Mouse (Mus musculus): Measurements from ENCODE around the gene Gm10639. TPM values are rescaled to one million over a fixed set of nuclear protein-coding genes. Genes with fewer than 3 reads are reported as not detected.
"Not testable (repeated sequence)": the region's sequence is repeated elsewhere in the genome, so short reads cannot be mapped to it uniquely, and the experiment has no call there.

The Gm10639 gene
- polyA plus RNA-seq, 1 experiment from 2014 or later: not detected

DNA sequence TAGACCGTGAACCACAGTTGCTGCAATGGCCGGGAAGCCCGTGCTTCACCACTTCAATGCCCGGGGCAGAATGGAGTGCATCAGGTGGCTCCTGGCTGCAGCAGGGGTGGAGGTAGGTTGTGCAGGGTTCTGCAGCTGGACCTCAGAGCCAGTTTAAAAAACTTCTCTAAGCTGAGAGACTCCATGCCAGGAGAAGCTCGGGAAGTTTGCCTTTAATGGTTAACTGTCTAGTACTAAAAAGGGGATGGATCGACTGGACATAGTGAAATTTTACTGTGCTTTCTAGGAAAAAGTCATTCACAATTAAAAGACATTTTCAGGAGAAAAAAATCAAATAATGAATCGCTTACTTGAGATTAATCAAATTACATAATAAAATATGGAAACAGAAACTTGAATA, 5.1 kb downstream of the Gm10639 start:
- not testable (repeated sequence) for H3K27ac ChIP-seq (ENCODE audit: low read depth, low read length); H3K4me1 ChIP-seq (ENCODE audit: control insufficient read depth, insufficient read depth, low read length); H3K27me3 ChIP-seq (ENCODE audit: control insufficient read depth, insufficient read depth, low read length); H3K36me3 ChIP-seq (ENCODE audit: control insufficient read depth, insufficient read depth, low read length); H3K9ac ChIP-seq (replicated peaks; ENCODE audit: low read depth, low read length); H3K4me3 ChIP-seq (ENCODE audit: low read depth, low read length); H3K9me3 ChIP-seq (ENCODE audit: control insufficient read depth, low read length); ATAC-seq (ENCODE audit: low read depth); H3K4me2 ChIP-seq (ENCODE audit: low read depth, low read length)
- WGBS: 77% methylated on average over 5 of the region's 7 CpGs

DNA sequence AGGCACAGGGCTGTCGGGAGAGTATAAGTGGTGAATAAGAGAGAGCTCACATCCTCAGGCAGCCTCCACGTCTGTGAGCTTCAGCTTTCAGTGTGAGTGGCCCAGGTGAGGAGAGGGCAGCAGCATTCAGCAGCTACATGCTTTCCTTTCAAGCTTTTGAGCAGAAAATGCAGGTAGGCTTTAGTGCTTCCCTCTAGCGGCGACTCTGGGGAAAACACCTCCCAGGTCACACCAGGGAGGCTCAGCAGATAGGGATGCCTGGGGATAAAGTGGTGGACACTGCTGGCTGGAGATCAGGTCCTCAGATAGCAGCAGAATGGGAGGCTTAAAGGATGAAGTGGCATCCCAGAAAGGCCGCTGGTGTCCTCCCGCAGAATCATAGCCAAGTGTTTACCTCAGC, 6.4 kb downstream of the Gm10639 start:
- peak; percentile 63 for ATAC-seq (ENCODE audit: low read depth)
- not testable (repeated sequence) for H3K4me3 ChIP-seq (ENCODE audit: low read depth, low read length); H3K4me1 ChIP-seq (ENCODE audit: control insufficient read depth, insufficient read depth, low read length); H3K27ac ChIP-seq (ENCODE audit: low read depth, low read length); H3K36me3 ChIP-seq (ENCODE audit: control insufficient read depth, insufficient read depth, low read length); H3K9me3 ChIP-seq (ENCODE audit: control insufficient read depth, low read length); H3K9ac ChIP-seq (replicated peaks; ENCODE audit: low read depth, low read length); H3K4me2 ChIP-seq (ENCODE audit: low read depth, low read length); H3K27me3 ChIP-seq (ENCODE audit: control insufficient read depth, insufficient read depth, low read length)
- WGBS: 20% methylated on average over 6 of the region's 6 CpGs

- no peak overlapping the region for H3K4me2 ChIP-seq (ENCODE audit: low read depth, low read length)
- H3K9me3 ChIP-seq (ENCODE audit: control insufficient read depth, low read length): no peaks in the 10 kb centered on the region
- no peak overlapping the region for H3K4me3 ChIP-seq (ENCODE audit: low read depth, low read length)
- H3K27me3 ChIP-seq (ENCODE audit: control insufficient read depth, insufficient read depth, low read length): no peaks in the 10 kb centered on the region
- 88% methylated on average over 1 of the region's 1 CpGs for WGBS
- no peak overlapping the region for H3K9ac ChIP-seq (replicated peaks; ENCODE audit: low read depth, low read length)
- no peaks in the 10 kb centered on the region for H3K4me1 ChIP-seq (ENCODE audit: control insufficient read depth, insufficient read depth, low read length)
- no peaks in the 10 kb centered on the region for H3K36me3 ChIP-seq (ENCODE audit: control insufficient read depth, insufficient read depth, low read length)
- no peak overlapping the region for H3K27ac ChIP-seq (ENCODE audit: low read depth, low read length)
- ATAC-seq (ENCODE audit: low read depth): no peak
Observed at GRCm38 (mm10) chr9:78298232-78298631, 8.5 kb downstream of the Gm10639 start.

DNA sequence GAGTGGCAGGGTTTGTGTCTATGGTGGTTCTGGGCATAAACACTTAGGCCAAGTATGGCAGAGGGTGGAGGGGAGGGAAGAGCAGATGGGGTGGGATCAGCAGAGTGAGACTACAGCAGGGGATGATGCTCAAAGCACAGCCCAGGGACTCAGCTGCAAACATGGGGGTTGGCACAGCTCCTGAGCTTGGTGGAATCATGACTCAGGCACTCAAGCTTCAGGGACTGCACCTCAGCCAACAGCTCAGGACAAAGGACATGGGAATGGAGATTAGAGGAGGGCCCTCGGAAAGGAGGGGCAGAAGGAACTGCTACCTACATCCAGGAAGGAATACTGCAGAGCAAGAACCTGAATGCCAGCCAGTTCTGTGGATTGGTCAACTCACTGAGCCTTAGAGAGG, 9.4 kb downstream of the Gm10639 start:
- not testable (repeated sequence) for H3K9me3 ChIP-seq (ENCODE audit: control insufficient read depth, low read length); H3K27ac ChIP-seq (ENCODE audit: low read depth, low read length); H3K27me3 ChIP-seq (ENCODE audit: control insufficient read depth, insufficient read depth, low read length); H3K4me3 ChIP-seq (ENCODE audit: low read depth, low read length); H3K4me2 ChIP-seq (ENCODE audit: low read depth, low read length); H3K4me1 ChIP-seq (ENCODE audit: control insufficient read depth, insufficient read depth, low read length); ATAC-seq (ENCODE audit: low read depth); H3K9ac ChIP-seq (replicated peaks; ENCODE audit: low read depth, low read length); H3K36me3 ChIP-seq (ENCODE audit: control insufficient read depth, insufficient read depth, low read length)
- WGBS: 67% methylated on average over 1 of the region's 1 CpGs

- not testable (repeated sequence) for H3K4me1 ChIP-seq (ENCODE audit: control insufficient read depth, insufficient read depth, low read length); H3K9ac ChIP-seq (replicated peaks; ENCODE audit: low read depth, low read length); H3K4me2 ChIP-seq (ENCODE audit: low read depth, low read length); H3K4me3 ChIP-seq (ENCODE audit: low read depth, low read length); H3K27ac ChIP-seq (ENCODE audit: low read depth, low read length); ATAC-seq (ENCODE audit: low read depth); H3K9me3 ChIP-seq (ENCODE audit: control insufficient read depth, low read length); H3K36me3 ChIP-seq (ENCODE audit: control insufficient read depth, insufficient read depth, low read length); H3K27me3 ChIP-seq (ENCODE audit: control insufficient read depth, insufficient read depth, low read length)
- 89% methylated on average over 3 of the region's 3 CpGs for WGBS
Observed at GRCm38 (mm10) chr9:78308122-78308521, 18.4 kb downstream of the Gm10639 start.

GRCm38 (mm10) chr9:78314696-78315095, 25.0 kb downstream of the Gm10639 start, which contains the start of gene Omt2a:
TSS of gene Omt2a (minus strand) at chr9:78314796.
- H3K4me1 ChIP-seq (ENCODE audit: control insufficient read depth, insufficient read depth, low read length): no peaks in the 10 kb centered on the region
- ATAC-seq (ENCODE audit: low read depth): no peak
- WGBS: 88% methylated on average over 2 of the region's 2 CpGs

GRCm38 (mm10) chr9:78319499-78319898, 29.8 kb downstream of the Gm10639 start:
- H3K27me3 ChIP-seq (ENCODE audit: control insufficient read depth, insufficient read depth, low read length): no peaks in the 10 kb centered on the region
- 38% methylated on average over 1 of the region's 1 CpGs for WGBS
- H3K4me2 ChIP-seq (ENCODE audit: low read depth, low read length): no peak overlapping the region
- no peak overlapping the region for H3K9ac ChIP-seq (replicated peaks; ENCODE audit: low read depth, low read length)
- no peaks in the 10 kb centered on the region for H3K36me3 ChIP-seq (ENCODE audit: control insufficient read depth, insufficient read depth, low read length)
- no peaks in the 10 kb centered on the region for H3K4me1 ChIP-seq (ENCODE audit: control insufficient read depth, insufficient read depth, low read length)
- no peak overlapping the region for H3K27ac ChIP-seq (ENCODE audit: low read depth, low read length)
- no peaks in the 10 kb centered on the region for H3K9me3 ChIP-seq (ENCODE audit: control insufficient read depth, low read length)
- H3K4me3 ChIP-seq (ENCODE audit: low read depth, low read length): no peak overlapping the region
- ATAC-seq (ENCODE audit: low read depth): no peak

More at GRCm38 (mm10) chr9:78314696-78315095, 25.0 kb downstream of the Gm10639 start, which contains the start of gene Omt2a:
- Histone ChIP-seq H3K27ac (ENCODE audit: low read depth, low read length) (no peak within 1 kb of the TSS), H3K36me3 (ENCODE audit: control insufficient read depth, insufficient read depth, low read length) (no peaks in the 10 kb centered on the region), H3K27me3 (ENCODE audit: control insufficient read depth, insufficient read depth, low read length) (no peaks in the 10 kb centered on the region), H3K9ac (replicated peaks; ENCODE audit: low read depth, low read length) (no peak within 1 kb of the TSS), H3K4me3 (ENCODE audit: low read depth, low read length) (no peak within 1 kb of the TSS), H3K9me3 (ENCODE audit: control insufficient read depth, low read length) (no peaks in the 10 kb centered on the region), H3K4me2 (ENCODE audit: low read depth, low read length) (no peak within 1 kb of the TSS)

DNA sequence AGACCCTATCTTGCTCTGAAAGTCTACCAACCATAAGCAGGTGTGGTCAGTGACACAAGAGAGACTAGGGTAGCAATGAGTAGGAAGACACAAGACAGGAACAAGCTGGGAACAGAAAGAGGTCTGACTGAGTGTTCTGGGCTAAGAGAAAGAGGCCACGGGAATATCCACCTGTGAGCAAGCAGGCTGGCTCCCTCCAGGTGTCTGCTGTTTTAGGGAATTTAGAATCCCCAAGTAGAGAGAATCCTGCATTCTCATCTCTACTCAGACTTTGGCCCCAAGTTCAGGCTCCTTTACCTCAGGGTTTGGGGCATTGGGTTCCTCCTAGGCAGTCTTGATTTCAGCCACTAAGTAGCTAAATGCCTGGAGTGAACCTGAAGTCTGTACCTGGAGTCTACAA, 37.6 kb downstream of the Gm10639 start, which contains the start of gene Omt2b:
Gene Omt2b (plus strand): TSS at position 301 of the 400 bp plus-strand sequence.
- not testable (repeated sequence) for H3K27me3 ChIP-seq (ENCODE audit: control insufficient read depth, insufficient read depth, low read length); H3K27ac ChIP-seq (ENCODE audit: low read depth, low read length); H3K4me3 ChIP-seq (ENCODE audit: low read depth, low read length); H3K9ac ChIP-seq (replicated peaks; ENCODE audit: low read depth, low read length); H3K9me3 ChIP-seq (ENCODE audit: control insufficient read depth, low read length); H3K36me3 ChIP-seq (ENCODE audit: control insufficient read depth, insufficient read depth, low read length); ATAC-seq (ENCODE audit: low read depth); H3K4me2 ChIP-seq (ENCODE audit: low read depth, low read length); H3K4me1 ChIP-seq (ENCODE audit: control insufficient read depth, insufficient read depth, low read length)
- WGBS: 100% methylated on average over 1 of the region's 1 CpGs

DNA sequence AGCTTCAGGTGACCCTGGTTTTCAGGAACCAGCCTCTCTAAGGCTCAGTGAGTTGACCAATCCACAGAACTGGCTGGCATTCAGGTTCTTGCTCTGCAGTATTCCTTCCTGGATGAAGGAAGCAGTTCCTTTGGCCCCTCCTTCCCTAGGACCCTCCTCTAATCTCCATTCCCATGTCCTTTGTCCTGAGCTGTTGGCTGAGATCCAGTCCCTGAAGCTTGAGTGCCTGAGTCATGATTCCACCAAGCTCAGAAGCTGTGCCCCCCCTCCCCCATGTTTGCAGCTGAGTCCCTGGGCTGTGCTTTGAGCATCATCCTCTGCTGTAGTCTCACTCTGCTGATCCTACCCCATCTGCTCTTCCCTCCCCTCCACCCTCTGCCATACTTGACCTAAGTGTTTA, 47.3 kb downstream of the Gm10639 start:
- H3K9ac ChIP-seq (replicated peaks; ENCODE audit: low read depth, low read length): not testable (repeated sequence)

GRCm38 (mm10) chr9:78340324-78340723, 50.6 kb downstream of the Gm10639 start:
- WGBS: 15% methylated on average over 8 of the region's 8 CpGs
- not testable (repeated sequence) for H3K4me1 ChIP-seq (ENCODE audit: control insufficient read depth, insufficient read depth, low read length); H3K27me3 ChIP-seq (ENCODE audit: control insufficient read depth, insufficient read depth, low read length); H3K36me3 ChIP-seq (ENCODE audit: control insufficient read depth, insufficient read depth, low read length); H3K4me2 ChIP-seq (ENCODE audit: low read depth, low read length); H3K27ac ChIP-seq (ENCODE audit: low read depth, low read length); H3K9ac ChIP-seq (replicated peaks; ENCODE audit: low read depth, low read length); H3K9me3 ChIP-seq (ENCODE audit: control insufficient read depth, low read length); H3K4me3 ChIP-seq (ENCODE audit: low read depth, low read length)
- ATAC-seq (ENCODE audit: low read depth): peak; percentile 75

More for the DNA sequence above, 47.3 kb downstream of the Gm10639 start:
- H3K36me3 ChIP-seq (ENCODE audit: control insufficient read depth, insufficient read depth, low read length); ATAC-seq (ENCODE audit: low read depth); H3K27me3 ChIP-seq (ENCODE audit: control insufficient read depth, insufficient read depth, low read length); H3K4me1 ChIP-seq (ENCODE audit: control insufficient read depth, insufficient read depth, low read length); H3K27ac ChIP-seq (ENCODE audit: low read depth, low read length); H3K4me2 ChIP-seq (ENCODE audit: low read depth, low read length); H3K9me3 ChIP-seq (ENCODE audit: control insufficient read depth, low read length); H3K4me3 ChIP-seq (ENCODE audit: low read depth, low read length): not testable (repeated sequence)
